ENCODE assay signal across 11 mouse cellular contexts in the genomic region with DNA sequence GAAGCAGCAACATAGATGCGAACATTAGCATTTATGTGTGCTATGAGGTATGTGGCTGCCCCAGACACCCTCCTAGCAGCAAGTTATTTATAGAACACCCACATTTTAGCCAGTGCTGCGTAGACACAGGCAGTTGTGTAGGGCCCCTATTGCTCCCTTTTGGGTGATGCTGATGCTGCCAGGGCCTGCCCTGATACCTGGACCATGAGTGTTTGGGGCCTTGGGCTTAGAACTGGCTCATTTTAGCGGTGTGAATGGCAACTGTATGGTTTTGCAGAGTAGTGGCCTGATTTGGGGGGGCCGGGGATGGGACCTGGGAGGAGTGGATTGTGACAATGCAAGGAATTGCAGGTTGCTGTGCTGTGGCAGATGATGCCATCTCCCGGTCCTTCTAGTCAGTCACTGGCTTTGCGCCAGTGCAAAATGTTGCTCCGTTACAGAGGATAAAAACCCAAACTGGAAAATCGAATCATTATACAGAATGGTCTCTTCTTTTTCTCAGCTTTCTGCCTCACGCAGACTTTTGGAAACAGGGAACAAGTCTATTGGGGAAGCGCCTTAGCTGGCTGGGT. TPM values are rescaled to one million over a fixed set of nuclear protein-coding genes. Genes with fewer than 3 reads are reported as not detected.
DNase-seq lines count a peak whose midpoint lies in the region; ATAC-seq and TF ChIP-seq lines count a peak whose summit lies in the region.
"Had no signal": no experiment of that assay in that cellular context is flagged by ENCODE, and none has a peak within 500 bp of the region (broad histone marks: within the 10 kb centered on the region; RNA-seq: fewer than 3 reads in every experiment).

No protein-coding gene starts in this region.

- intact Hi-C loops in gastrocnemius, adult 2 months (cut with DNase I) = loop anchor here (5.0 kb wide), 1 partner anchor 129 kb away; no protein-coding TSS in a partner anchor
- intact Hi-C loops in left cerebral cortex, postnatal 4 days (cut with DNase I) = no loop called here

- no peak for TF ChIP-seq CTCF in gastrocnemius, adult 2 months (IDR thresholded peaks at IDR 0.05)
- TF ChIP-seq CTCF in forebrain, postnatal 0 days (IDR thresholded peaks at IDR 0.05; ENCODE audit: low read depth) = no peak

- no peaks in the 10 kb centered on the region for H3K9me3 ChIP-seq in forebrain, postnatal 0 days (ENCODE audit: low read length)
- H3K9me3 ChIP-seq: midbrain, embryonic 12.5 days had no signal

- peak overlapping the region; percentile 54 for H3K4me3 ChIP-seq in gastrocnemius, adult 2 months
- no peak overlapping the region for H3K4me3 ChIP-seq in forebrain, postnatal 0 days (ENCODE audit: low read depth, low read length)
- H3K4me3 ChIP-seq: midbrain, embryonic 12.5 days had no signal

- ATAC-seq in forebrain, postnatal 0 days = no peak
- ATAC-seq: liver, postnatal 0 days had no signal

- H3K27ac ChIP-seq in gastrocnemius, adult 2 months = peak overlapping the region; percentile 71
- no peak overlapping the region for H3K27ac ChIP-seq in forebrain, postnatal 0 days (ENCODE audit: low read depth, low read length)
- H3K27ac ChIP-seq: midbrain, embryonic 12.5 days had no signal

- H3K4me2 ChIP-seq in forebrain, postnatal 0 days (ENCODE audit: low read depth) = 0 out of 2 replicates have a peak overlapping the region, but pooled peaks have one; percentile 8
- H3K4me2 ChIP-seq: midbrain, embryonic 12.5 days had no signal

- no peak for DNase-seq in gastrocnemius, adult 2 months
- DNase-seq in gastrocnemius, postnatal 25 days = no peak
- DNase-seq in left cerebral cortex, postnatal 4 days = peak; percentile 56
- DNase-seq in left cerebral cortex, adult 9 months (ENCODE audit: low spot score in 2 of 2) = no peak
- peak; percentile 48 for DNase-seq in cerebellum, adult 11 months
- DNase-seq in forebrain, postnatal 0 days = peak; percentile 51
- DNase-seq in layer of hippocampus, adult 9-11 months = no peak
- DNase-seq in adrenal gland, postnatal 10 days = no peak
- DNase-seq: adrenal gland, postnatal 14 days; liver, postnatal 0 days had no signal

- H3K4me1 ChIP-seq in forebrain, postnatal 0 days (ENCODE audit: insufficient read depth) = peaks cover 48% of the 10 kb centered on the region

- 56% methylated on average over 10 of the region's 10 CpGs for WGBS in forebrain, postnatal 0 days

- H3K36me3 ChIP-seq in forebrain, postnatal 0 days (ENCODE audit: insufficient read depth) = no peaks in the 10 kb centered on the region
- H3K36me3 ChIP-seq: midbrain, embryonic 12.5 days had no signal

- H3K9ac ChIP-seq in forebrain, postnatal 0 days = no peak overlapping the region
- H3K9ac ChIP-seq: liver, postnatal 0 days; midbrain, embryonic 12.5 days had no signal

- H3K27me3 ChIP-seq in forebrain, postnatal 0 days (ENCODE audit: insufficient read depth, low read length) = no peaks in the 10 kb centered on the region

RNA-seq across cellular contexts. Expression of a gene that starts 8.9 kb away (rescaled TPM):
- total RNA-seq in gastrocnemius, adult 2 months (2021) = 10 to 100 TPM; 35.1 to 35.6 TPM
- total RNA-seq in gastrocnemius, postnatal 25 days (2021) = 10 to 100 TPM; 29.2 to 29.7 TPM
- 100 to 1,000 TPM; 103 to 107 TPM for total RNA-seq in left cerebral cortex, postnatal 4 days (2021)
- 40.5 and 51.6 TPM in 2 replicates for total RNA-seq in forebrain, postnatal 0 days (2014; rRNA removed)
- 8.0 and 10.5 TPM in 2 replicates for polyA plus RNA-seq in forebrain, postnatal 0 days (2015; fragmentation: Nextera tagmentation; extraction: Ambion mirVana)
- 10 to 100 TPM; 56.1 to 75.4 TPM for total RNA-seq in adrenal gland, postnatal 10 days (2021)

Comparison
In these comparisons a context has a peak if more than half of its experiments do, and no peak if none do; other contexts are left out.
1. DNase-seq: peak in left cerebral cortex, postnatal 4 days (single experiment), cerebellum, adult 11 months (single experiment) and forebrain, postnatal 0 days (single experiment); none in gastrocnemius, adult 2 months (single experiment), gastrocnemius, postnatal 25 days (single experiment), left cerebral cortex, adult 9 months (0 of 2), layer of hippocampus, adult 9-11 months (single experiment) and adrenal gland, postnatal 10 days (single experiment).